Mouse (Mus musculus): Measurements from ENCODE around the gene Klc2. TPM values are rescaled to one million over a fixed set of nuclear protein-coding genes. Genes with fewer than 3 reads are reported as not detected.
"Not testable (repeated sequence)": the region's sequence is repeated elsewhere in the genome, so short reads cannot be mapped to it uniquely, and the experiment has no call there.

Klc2 gene
- 10 to 100 TPM; 60.6 to 68.9 (median 64.0) TPM for total RNA-seq (2022)

GRCm38 (mm10) chr19:5118384-5118698 is at the start of gene Klc2:
Klc2 (minus strand) TSS chr19:5118560.
- DNase-seq (ENCODE audit: low spot score in 2 of 2), result no peak

GRCm38 (mm10) chr19:5167477-5167876 is 49.1 kb upstream of the Klc2 start:
- DNase-seq (ENCODE audit: low spot score in 2 of 2), result no peak

- DNase-seq (ENCODE audit: low spot score in 2 of 2), result no peak
Measured at GRCm38 (mm10) chr19:5164380-5164779, 46.0 kb upstream of the Klc2 start.

- DNase-seq (ENCODE audit: low spot score in 2 of 2), result no peak
Measured at GRCm38 (mm10) chr19:5161913-5162312, 43.6 kb upstream of the Klc2 start.

- DNase-seq (ENCODE audit: low spot score in 2 of 2), result no peak
Measured at GRCm38 (mm10) chr19:5152261-5152660, 33.9 kb upstream of the Klc2 start.

- no peak for DNase-seq (ENCODE audit: low spot score in 2 of 2)
Measured at GRCm38 (mm10) chr19:5151741-5152140, 33.4 kb upstream of the Klc2 start.

- peak; percentile 11 to 16 for DNase-seq (ENCODE audit: low spot score in 2 of 2)
Measured at GRCm38 (mm10) chr19:5151331-5151730, 33.0 kb upstream of the Klc2 start.

GRCm38 (mm10) chr19:5150358-5150757 is 32.0 kb upstream of the Klc2 start:
- DNase-seq (ENCODE audit: low spot score in 2 of 2), result no peak

- not testable (repeated sequence) for DNase-seq (ENCODE audit: low spot score in 2 of 2)
Measured at GRCm38 (mm10) chr19:5149041-5149440, 30.7 kb upstream of the Klc2 start.

GRCm38 (mm10) chr19:5139640-5140039 is 21.3 kb upstream of the Klc2 start:
- peak in 1 of 2 experiments; percentile 18 for DNase-seq (ENCODE audit: low spot score in 2 of 2)

- no peak for DNase-seq (ENCODE audit: low spot score in 2 of 2)
Measured at GRCm38 (mm10) chr19:5131237-5131636, 12.9 kb upstream of the Klc2 start.

GRCm38 (mm10) chr19:5129770-5130169 is 11.4 kb upstream of the Klc2 start:
- no peak for DNase-seq (ENCODE audit: low spot score in 2 of 2)

- no peak for DNase-seq (ENCODE audit: low spot score in 2 of 2)
Measured at GRCm38 (mm10) chr19:5124055-5124614, 5.8 kb upstream of the Klc2 start.

GRCm38 (mm10) chr19:5123241-5123640 is 4.9 kb upstream of the Klc2 start:
- no peak for DNase-seq (ENCODE audit: low spot score in 2 of 2)

GRCm38 (mm10) chr19:5122492-5122891 is 4.1 kb upstream of the Klc2 start:
- no peak for DNase-seq (ENCODE audit: low spot score in 2 of 2)

GRCm38 (mm10) chr19:5117494-5118383 is 621 bp downstream of the Klc2 start:
- DNase-seq (ENCODE audit: low spot score in 2 of 2), result peak; percentile 74 to 79

- DNase-seq (ENCODE audit: low spot score in 2 of 2), result no peak
Measured at GRCm38 (mm10) chr19:5113783-5114182, 4.6 kb downstream of the Klc2 start.

GRCm38 (mm10) chr19:5109659-5110453 is 8.5 kb downstream of the Klc2 start:
- no peak for DNase-seq (ENCODE audit: low spot score in 2 of 2)

GRCm38 (mm10) chr19:5108702-5109101 is 9.7 kb downstream of the Klc2 start:
- no peak for DNase-seq (ENCODE audit: low spot score in 2 of 2)

GRCm38 (mm10) chr19:5108271-5108575 is 10.1 kb downstream of the Klc2 start:
- DNase-seq (ENCODE audit: low spot score in 2 of 2), result no peak

GRCm38 (mm10) chr19:5107556-5108270 is 10.6 kb downstream of the Klc2 start:
- DNase-seq (ENCODE audit: low spot score in 2 of 2), result no peak

- peak; percentile 97 to 98 for DNase-seq (ENCODE audit: low spot score in 2 of 2)
Measured at GRCm38 (mm10) chr19:5106731-5107191, 11.6 kb downstream of the Klc2 start, which contains the start of gene Rab1b. Rab1b (minus strand) TSS chr19:5107072.
